Mouse (Mus musculus) heart, postnatal 4 days (tissue): Measurements from ENCODE around the gene Gm27021. TPM values are rescaled to one million over a fixed set of nuclear protein-coding genes. Genes with fewer than 3 reads are reported as not detected.
A peak's percentile ranks its signal among the peaks of the same experiment; 100 is the strongest.

Source experiments
- DNase-seq: peaks from one replicate; pipeline ENCODE4 v3.0.0; 2021
- total RNA-seq, 2 experiments: library from RNA; stranded (reverse); gene quantifications; 2 replicates each; pipeline ENCODE4 v1.2.3; 2021

Gene Gm27021
- total RNA-seq, 2 experiments from 2014 or later = not detected

- peak; percentile 91 for DNase-seq
Observed at GRCm38 (mm10) chr8:120599504-120599903, 68.4 kb downstream of the Gm27021 start.

- peak; percentile 49 for DNase-seq
Observed at GRCm38 (mm10) chr8:120598579-120598978, 69.3 kb downstream of the Gm27021 start.

GRCm38 (mm10) chr8:120595963-120596362 lies 71.9 kb downstream of the Gm27021 start:
- peak; percentile 77 for DNase-seq

- no peak for DNase-seq
Observed at GRCm38 (mm10) chr8:120594571-120594970, 73.3 kb downstream of the Gm27021 start.

DNA sequence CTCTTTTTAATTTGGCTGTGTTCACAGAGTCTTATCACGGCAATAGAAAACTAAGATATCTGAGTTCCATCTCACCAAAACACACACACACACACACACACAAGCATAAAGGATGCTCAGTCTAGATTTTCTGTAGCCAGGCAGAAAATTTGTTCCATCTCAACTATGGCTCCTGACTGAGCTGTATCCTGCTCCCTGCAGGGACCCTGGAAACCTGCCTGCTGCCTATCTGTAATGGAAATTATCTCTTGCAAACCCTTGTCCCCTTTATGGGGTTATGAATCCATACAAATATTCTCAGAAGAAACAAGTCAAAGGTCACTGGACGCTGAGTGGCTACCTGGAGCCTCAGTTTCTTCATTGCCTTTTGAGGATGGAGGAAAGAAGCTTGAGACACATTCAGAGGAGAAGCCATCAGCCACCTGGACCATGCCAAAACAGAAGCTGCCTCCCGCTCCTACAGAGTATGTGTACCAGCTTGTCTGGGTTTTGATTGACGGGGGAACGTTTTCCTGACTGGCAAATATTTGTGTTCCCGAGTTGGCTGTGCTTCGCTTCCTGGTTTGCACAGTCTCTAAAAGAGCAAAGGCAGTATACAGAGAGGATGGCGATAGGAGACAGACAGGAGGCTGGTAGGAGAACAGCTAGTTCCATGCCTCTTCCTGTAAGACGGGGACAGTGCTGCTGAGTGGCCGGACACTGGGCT lies 76.1 kb downstream of the Gm27021 start:
- DNase-seq = no peak

GRCm38 (mm10) chr8:120589921-120590320 lies 78.0 kb downstream of the Gm27021 start:
- peak; percentile 87 for DNase-seq

DNA sequence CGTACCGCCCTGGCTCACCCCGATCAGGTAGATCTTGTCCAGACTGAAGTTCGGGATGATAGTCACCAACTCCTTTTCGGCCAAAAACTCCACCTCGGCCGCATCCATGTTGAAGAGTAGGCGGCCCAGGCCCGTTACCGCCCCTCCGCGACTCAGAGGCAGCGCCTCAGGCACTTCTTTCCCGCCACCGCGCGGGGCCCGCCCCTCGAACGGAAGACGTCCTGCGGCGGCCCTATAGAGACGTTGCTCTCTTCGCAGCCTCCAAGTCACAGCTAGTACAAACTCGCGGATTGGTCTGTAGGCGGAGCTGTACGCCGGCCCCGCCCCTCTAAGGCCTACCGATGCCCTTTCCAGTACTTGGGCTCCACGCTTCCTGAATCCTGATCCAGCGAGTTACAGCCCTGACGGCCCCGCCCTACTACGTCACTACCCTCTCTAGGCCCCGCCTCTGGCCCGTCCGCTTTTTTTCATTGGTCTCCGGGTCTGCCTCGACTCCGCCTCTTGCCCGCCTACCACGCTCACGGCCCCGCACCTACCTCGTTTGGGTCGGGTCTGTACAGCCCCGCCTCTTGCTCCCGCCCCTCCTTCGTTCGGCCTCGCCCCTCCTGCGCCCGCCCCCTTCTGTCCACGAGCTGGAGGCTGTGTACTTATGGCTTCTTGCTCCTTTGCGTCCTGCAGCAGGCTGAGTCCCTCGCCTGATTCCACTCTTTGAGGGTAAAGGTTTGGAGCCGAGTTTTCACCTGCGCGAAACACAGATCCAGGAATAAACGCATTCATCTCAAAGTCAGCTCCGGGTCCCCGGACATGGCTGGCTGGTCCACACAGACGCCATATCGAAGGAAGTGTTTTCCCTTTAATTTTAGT lies 78.7 kb downstream of the Gm27021 start, which contains the start of gene Gins2:
TSS of gene Gins2 (minus strand) at position 397 of the 864 bp plus-strand sequence.
- peak; percentile 99 for DNase-seq

DNA sequence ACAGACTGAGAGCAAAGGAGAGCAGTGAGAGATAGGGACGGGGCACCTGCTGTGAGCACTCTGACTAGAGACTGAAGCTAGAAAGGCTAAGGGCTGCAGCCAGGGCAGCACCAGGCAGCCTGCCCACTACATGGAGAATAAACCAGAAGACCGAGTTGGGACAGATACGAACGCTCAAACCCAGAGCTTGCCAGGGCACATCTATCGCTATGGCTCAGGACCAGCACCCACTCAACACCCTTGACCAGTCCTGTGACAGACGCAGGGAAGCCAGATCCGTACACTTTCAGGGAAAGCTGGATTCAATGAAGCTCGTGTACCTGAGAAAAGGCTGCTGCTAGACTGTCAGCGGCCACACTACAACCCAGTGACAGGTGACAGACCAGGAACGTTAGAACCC lies 82.4 kb downstream of the Gm27021 start:
- peak; percentile 51 for DNase-seq

GRCm38 (mm10) chr8:120581811-120582210 lies 86.1 kb downstream of the Gm27021 start:
- peak; percentile 56 for DNase-seq

GRCm38 (mm10) chr8:120581329-120581728 lies 86.5 kb downstream of the Gm27021 start:
- DNase-seq = no peak

- no peak for DNase-seq
Observed at GRCm38 (mm10) chr8:120580336-120581000, 87.4 kb downstream of the Gm27021 start.

GRCm38 (mm10) chr8:120577821-120578220 lies 90.1 kb downstream of the Gm27021 start:
- no peak for DNase-seq

DNA sequence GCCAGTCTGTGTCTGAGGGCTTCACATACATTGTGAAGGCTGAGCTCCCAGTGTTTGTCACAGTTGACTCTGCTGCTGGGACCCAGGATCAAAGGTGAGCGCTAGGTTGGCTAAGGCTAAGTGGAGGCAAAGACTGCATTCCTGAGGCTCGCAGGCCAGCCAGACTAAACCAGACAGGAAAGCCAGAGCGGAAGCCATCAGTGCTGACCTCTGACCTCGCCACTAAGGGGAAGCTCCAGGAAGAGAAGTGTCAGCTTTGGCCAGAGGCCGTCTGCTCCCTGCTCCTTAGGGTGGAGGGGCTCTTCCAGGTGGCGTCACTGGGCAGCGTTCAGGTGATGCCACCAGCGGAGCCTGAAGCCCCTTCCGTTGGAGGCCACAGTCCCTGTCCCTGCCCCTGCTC lies 92.1 kb downstream of the Gm27021 start:
- no peak for DNase-seq

DNA sequence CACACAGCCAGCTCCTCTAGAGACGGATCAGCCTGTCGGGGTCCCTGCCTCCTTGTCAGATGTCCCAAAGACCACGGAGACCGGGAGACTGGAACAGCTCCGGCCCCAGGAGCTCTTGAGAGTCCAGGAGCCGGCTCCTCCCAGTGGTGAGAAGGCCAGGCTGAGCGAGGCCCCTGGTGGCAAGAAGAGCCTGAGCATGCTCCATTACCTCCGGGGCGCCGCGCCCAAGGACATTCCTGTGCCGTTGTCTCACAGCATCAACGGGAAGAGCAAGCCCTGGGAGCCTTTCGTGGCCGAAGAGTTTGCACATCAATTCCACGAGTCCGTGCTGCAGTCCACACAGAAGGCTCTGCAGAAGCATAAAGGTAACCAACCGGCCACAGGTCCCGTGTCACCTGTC lies 92.9 kb downstream of the Gm27021 start:
- no peak for DNase-seq

DNA sequence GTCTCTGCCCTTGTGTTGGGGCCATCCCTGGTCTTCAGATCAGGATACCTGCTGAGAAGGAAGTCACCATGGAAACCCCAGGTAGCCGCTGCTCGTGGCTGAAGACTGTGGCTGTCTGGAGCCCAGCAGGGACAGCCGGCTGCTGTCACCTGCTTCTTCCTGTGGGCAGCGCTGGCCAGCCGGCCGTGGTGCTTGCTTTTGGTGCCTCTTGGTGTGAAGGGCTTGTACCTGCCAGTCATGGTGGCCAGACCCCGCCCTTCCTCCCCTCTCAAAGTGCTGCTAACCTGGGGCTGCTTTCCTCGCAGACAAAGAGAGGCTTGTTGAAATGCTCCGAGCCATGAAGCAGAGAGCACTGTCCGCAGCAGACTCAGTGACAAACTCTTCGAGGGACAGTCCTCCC lies 94.0 kb downstream of the Gm27021 start:
- no peak for DNase-seq

GRCm38 (mm10) chr8:120572534-120572933 lies 95.3 kb downstream of the Gm27021 start:
- no peak for DNase-seq

- no peak for DNase-seq
Observed at GRCm38 (mm10) chr8:120571561-120571960, 96.3 kb downstream of the Gm27021 start.

DNA sequence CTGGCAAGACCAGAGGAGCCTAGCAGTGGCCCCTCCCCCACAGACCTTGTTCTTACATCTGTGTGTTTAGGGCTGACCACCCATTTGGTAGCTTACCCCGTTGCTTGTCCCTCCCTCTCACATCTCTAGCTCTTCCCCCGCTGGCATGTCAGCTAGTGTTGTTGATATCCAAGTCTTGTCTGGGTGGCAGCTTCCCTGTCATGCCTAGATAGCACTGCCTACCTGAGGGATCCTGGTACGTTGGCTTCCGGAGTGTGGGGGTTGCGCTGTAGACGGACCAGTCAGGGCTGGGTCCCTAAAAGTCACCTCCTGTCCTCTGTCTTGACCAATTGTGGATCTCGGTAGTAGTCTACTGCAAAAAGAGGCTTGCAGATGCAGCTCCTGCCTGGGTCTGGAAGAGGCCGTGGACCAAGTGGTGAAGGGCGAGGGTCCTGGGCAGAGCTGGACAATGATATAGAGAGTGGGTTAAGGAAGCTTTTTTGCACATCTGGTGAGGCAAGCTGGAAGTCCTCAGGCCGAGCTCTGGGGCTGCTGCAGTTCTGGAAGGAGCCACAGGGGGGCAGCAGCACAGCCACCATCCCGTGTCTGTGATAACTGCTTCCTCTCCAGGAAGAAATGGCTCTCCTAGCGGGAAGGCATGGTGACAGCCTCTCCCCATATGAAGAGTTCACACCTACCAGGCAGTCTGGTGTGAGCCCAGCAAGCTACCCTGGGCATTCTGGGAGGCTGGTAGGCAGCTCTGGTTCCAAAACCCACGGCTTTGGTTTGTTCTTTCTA lies 97.8 kb downstream of the Gm27021 start:
- DNase-seq = peak; percentile 91

DNA sequence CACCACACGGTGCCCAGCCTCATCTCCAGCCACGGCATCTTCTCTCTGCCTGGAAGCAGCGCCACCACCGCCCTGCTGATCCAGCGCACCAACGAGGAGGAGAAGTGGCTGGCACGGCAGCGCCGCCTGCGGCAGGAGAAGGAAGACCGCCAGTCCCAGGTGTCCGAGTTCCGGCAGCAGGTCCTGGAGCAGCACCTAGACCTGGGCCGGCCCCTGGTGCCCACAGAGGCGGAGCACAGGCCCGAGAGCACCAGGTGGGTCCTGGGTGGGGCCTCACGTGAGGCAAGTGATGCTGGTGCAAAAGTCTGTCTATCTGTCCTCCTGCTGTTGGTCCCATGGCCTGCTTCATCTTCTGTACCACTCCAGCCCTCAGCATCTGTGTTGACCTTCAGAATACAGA lies 98.8 kb downstream of the Gm27021 start:
- no peak for DNase-seq

GRCm38 (mm10) chr8:120568164-120568798 lies 99.6 kb downstream of the Gm27021 start:
- no peak for DNase-seq

- DNase-seq = no peak
Observed at GRCm38 (mm10) chr8:120567731-120568130, 100.1 kb downstream of the Gm27021 start.

DNA sequence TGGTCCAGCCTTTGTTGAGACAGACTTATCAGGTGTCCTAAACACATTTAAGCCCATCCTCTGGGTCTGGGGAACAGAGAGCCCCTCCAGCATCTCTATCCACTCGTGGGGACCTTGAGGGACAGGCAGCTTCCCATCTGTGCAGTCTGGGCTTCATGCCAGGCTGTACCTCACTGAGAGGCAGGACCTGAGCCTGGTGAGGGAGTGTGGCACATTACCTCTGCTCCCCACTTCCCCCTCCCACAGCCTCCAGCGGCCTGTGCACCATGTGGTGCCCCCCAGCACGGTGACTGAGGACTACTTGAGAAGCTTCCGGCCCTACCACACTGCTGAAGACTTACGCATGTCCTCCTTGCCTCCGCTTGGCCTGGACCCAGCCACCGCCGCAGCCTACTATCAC lies 101.2 kb downstream of the Gm27021 start:
- no peak for DNase-seq
